Mouse (Mus musculus) liver, postnatal 0 days (tissue): Measurements from ENCODE around the gene Ctf2. TPM values are rescaled to one million over a fixed set of nuclear protein-coding genes. Genes with fewer than 3 reads are reported as not detected.

Experiments used
- ATAC-seq: fragments of 200-750 bp; cut with Nextera tagmentation; 2 replicates; pipeline ENCODE4 v1.8.0; 2017; ENCODE audit warnings: mild to moderate bottlenecking, moderate library complexity
- DNase-seq: peaks from one replicate; pipeline ENCODE4 v3.0.0-alpha.2; 2016
- H3K27ac ChIP-seq: fragments of 300-500 bp; sonication (generic); 2 replicates; pipeline ENCODE4 v1.5.1; 2014; ENCODE audit warnings: antibody characterized with exemption, moderate library complexity, mild to moderate bottlenecking, low read depth
- H3K27me3 ChIP-seq: fragments of 300-500 bp; sonication (generic); 2 replicates; pipeline ENCODE4 v1.6.1; 2014; ENCODE audit warnings: low read length, control low read depth, mixed read lengths; ENCODE audit not compliant: insufficient read depth
- H3K36me3 ChIP-seq: fragments of 300-500 bp; sonication (generic); replicated peaks from 2 replicates; pipeline ENCODE4 v1.6.1; 2014; ENCODE audit warnings: mild to moderate bottlenecking, control low read depth, low read length, moderate library complexity, mixed read lengths; ENCODE audit not compliant: insufficient read depth
- H3K4me1 ChIP-seq: fragments of 300-500 bp; sonication (generic); 2 replicates; pipeline ENCODE4 v1.6.1; 2014; ENCODE audit warnings: antibody characterized with exemption, mild to moderate bottlenecking, control low read depth; ENCODE audit not compliant: insufficient read depth
- H3K4me2 ChIP-seq: fragments of 300-500 bp; sonication (generic); 2 replicates; pipeline ENCODE4 v1.6.1; 2014; ENCODE audit warnings: low read depth, mild to moderate bottlenecking, low read length, moderate library complexity, mixed read lengths
- H3K4me3 ChIP-seq: fragments of 300-500 bp; sonication (generic); 2 replicates; pipeline ENCODE4 v1.5.1; 2014; ENCODE audit warnings: low read depth, low read length
- H3K9ac ChIP-seq: fragments of 300-500 bp; sonication (generic); replicated peaks from 2 replicates; pipeline ENCODE4 v1.6.1; 2014; ENCODE audit warnings: mild to moderate bottlenecking, moderate library complexity
- H3K9me3 ChIP-seq: fragments of 300-500 bp; sonication (generic); 2 replicates; pipeline ENCODE4 v1.6.1; 2016; ENCODE audit warnings: mild to moderate bottlenecking, control low read depth, low read length, mixed read lengths
- CTCF ChIP-seq: sonication (generic); IDR thresholded peaks from 2 replicates; pipeline ENCODE4 v1.5.1; 2016; ENCODE audit warnings: antibody characterized with exemption, low read depth
- EP300 ChIP-seq: IDR thresholded peaks from 2 replicates; pipeline ENCODE4 v1.6.1; 2016; ENCODE audit warnings: antibody characterized with exemption, low read depth, mild to moderate bottlenecking
- WGBS: fragments of 180-500 bp; shearing (Covaris S2); extraction: QIAGEN DNeasy Blood & Tissue Kit; methylation state at CpG from one replicate; pipeline ENCODE4 v1.1.7; 2014; ENCODE audit not compliant: insufficient replicate concordance; 5-methylcytosine and 5-hydroxymethylcytosine counted together
- polyA plus RNA-seq: library from polyadenylated mRNA; unstranded; fragments of >200 nt; fragmentation: Nextera tagmentation; extraction: Ambion mirVana; gene quantifications from 2 replicates; pipeline ENCODE4 v1.2.1, GENCODE M21; 2015

The Ctf2 gene
- polyA plus RNA-seq, 1 experiment from 2014 or later: not detected

DNA sequence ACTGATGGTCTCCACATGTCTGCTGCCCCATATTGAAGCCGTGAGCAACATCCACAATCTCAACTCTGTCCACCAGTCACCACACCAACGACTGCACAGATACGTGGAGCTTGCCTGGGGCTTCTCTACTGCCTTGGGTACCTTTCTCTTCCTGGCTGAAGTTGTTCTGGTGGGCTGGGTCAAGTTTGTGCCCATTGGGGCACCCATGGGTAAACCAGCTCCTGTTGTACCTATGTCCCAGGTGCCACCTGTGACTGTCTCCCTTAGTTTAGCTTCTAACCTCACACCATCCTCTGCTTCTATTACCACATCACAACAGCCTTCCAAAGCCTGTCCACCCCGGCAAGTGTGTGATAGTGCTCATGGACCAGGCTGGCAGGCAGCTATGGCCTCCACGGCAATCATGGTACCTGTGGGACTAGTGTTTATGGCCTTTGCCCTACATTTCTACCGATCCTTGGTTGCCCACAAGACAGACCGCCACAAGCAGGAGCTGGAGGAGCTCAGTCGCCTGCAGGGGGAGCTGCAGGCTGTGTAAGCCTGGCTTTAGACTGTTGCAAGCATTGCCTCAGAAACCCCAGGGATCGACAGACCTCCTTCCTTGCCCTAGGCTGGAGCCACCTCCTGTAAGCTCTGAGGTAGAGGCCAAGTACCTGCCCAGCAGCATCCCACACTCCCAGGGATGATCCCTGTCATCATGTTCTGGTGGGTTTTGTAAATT, 41.9 kb upstream of the Ctf2 start:
- H3K9ac ChIP-seq: no peak overlapping the region
- 38% methylated on average over 9 of the region's 9 CpGs for WGBS
- H3K36me3 ChIP-seq: no peaks in the 10 kb centered on the region
- no peaks in the 10 kb centered on the region for H3K9me3 ChIP-seq
- no peak overlapping the region for H3K4me3 ChIP-seq
- peaks cover 29% of the 10 kb centered on the region for H3K4me1 ChIP-seq
- ATAC-seq (no peak), DNase-seq (peak; percentile 86)
- no peaks in the 10 kb centered on the region for H3K27me3 ChIP-seq
- H3K4me2 ChIP-seq: no peak overlapping the region
- TF ChIP-seq CTCF (peak; percentile 95), EP300 (no peak)
- no peak overlapping the region; the same call in 1 of the 2 replicates for H3K27ac ChIP-seq

DNA sequence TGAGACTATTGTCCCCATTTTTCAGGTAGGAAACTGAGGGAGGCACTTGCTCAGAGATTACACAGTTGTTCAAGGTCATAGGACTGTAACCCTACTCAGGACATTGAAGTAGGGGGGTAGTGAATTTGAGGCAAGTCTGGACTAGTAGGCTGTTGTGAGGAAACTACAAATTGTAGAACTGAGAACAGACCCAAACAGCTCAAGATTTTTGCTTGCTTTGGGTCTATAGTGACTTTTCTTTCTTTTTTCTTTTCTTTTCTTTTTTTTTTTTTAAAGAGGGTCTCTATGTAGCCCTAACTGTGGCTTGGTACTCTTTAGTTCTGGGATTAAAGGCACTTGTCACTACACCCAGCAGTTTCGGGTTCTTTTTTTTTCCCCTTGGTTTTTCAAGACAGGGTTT, 40.6 kb upstream of the Ctf2 start:
- Histone ChIP-seq H3K4me2 (no peak overlapping the region), H3K27me3 (no peaks in the 10 kb centered on the region), H3K4me1 (peaks cover 28% of the 10 kb centered on the region), H3K9ac (no peak overlapping the region), H3K9me3 (no peaks in the 10 kb centered on the region), H3K4me3 (no peak overlapping the region), H3K27ac (peak overlapping the region; percentile 3; the same call in 1 of the 2 replicates), H3K36me3 (no peaks in the 10 kb centered on the region)
- WGBS: 86% methylated on average over 1 of the region's 1 CpGs
- ATAC-seq: no peak
- TF ChIP-seq CTCF (no peak), EP300 (no peak)
- no peak for DNase-seq

DNA sequence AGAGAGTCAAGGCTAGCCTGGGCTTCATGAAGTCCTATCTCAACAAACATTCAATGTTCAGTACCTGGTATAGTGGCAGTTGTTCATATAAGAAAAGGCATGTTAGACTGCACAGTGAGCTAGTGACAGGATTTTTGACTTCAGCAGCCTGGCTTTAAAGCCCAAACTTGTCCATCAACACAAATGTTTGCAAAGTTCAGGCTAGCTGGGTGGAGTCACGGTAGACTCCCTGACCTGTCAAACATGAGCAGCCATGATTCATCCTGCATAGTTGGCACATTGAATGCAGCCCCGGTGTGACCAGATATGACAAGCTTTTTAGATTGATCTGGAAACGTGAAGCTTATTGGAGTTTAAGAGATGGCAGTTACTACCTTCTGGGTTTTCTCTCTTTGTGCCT, 40.1 kb upstream of the Ctf2 start:
- Histone ChIP-seq H3K4me3 (no peak overlapping the region), H3K4me1 (peaks cover 30% of the 10 kb centered on the region), H3K9me3 (no peaks in the 10 kb centered on the region), H3K9ac (no peak overlapping the region), H3K36me3 (no peaks in the 10 kb centered on the region), H3K4me2 (no peak overlapping the region), H3K27me3 (no peaks in the 10 kb centered on the region), H3K27ac (peak overlapping the region; percentile 3; the same call in 1 of the 2 replicates)
- TF ChIP-seq CTCF (no peak), EP300 (no peak)
- 48% methylated on average over 3 of the region's 3 CpGs for WGBS
- no peak for ATAC-seq
- DNase-seq: peak; percentile 38

DNA sequence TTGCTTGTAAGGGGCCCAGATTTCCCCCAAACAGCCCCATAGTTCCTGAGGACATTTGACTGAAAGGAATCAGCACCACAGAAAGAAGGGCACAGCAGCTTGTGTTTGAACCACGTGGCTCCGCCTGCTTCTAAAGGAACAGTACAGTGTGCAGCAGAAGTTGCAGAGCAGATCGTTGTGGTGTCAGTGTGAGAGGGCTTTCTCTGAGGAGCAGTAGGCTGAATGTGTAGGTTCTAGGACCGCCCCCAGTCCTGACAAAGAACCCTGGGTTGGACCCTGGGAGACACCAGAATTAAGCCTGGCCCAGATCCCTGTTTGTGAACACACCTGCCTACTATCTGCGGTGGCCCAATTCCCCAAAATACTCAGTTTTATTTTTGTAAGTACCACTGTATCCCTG, 39.3 kb upstream of the Ctf2 start:
- DNase-seq (no peak), ATAC-seq (no peak)
- H3K4me3 ChIP-seq: no peak overlapping the region
- TF ChIP-seq CTCF (no peak), EP300 (no peak)
- peaks cover 34% of the 10 kb centered on the region for H3K4me1 ChIP-seq
- no peak overlapping the region for H3K27ac ChIP-seq
- WGBS: 53% methylated on average over 5 of the region's 5 CpGs
- H3K9ac ChIP-seq: peak overlapping the region; percentile 88; the same call in 1 of the 2 replicates
- H3K36me3 ChIP-seq: no peaks in the 10 kb centered on the region
- H3K4me2 ChIP-seq: peak overlapping the region; percentile 79
- no peaks in the 10 kb centered on the region for H3K9me3 ChIP-seq
- no peaks in the 10 kb centered on the region for H3K27me3 ChIP-seq

DNA sequence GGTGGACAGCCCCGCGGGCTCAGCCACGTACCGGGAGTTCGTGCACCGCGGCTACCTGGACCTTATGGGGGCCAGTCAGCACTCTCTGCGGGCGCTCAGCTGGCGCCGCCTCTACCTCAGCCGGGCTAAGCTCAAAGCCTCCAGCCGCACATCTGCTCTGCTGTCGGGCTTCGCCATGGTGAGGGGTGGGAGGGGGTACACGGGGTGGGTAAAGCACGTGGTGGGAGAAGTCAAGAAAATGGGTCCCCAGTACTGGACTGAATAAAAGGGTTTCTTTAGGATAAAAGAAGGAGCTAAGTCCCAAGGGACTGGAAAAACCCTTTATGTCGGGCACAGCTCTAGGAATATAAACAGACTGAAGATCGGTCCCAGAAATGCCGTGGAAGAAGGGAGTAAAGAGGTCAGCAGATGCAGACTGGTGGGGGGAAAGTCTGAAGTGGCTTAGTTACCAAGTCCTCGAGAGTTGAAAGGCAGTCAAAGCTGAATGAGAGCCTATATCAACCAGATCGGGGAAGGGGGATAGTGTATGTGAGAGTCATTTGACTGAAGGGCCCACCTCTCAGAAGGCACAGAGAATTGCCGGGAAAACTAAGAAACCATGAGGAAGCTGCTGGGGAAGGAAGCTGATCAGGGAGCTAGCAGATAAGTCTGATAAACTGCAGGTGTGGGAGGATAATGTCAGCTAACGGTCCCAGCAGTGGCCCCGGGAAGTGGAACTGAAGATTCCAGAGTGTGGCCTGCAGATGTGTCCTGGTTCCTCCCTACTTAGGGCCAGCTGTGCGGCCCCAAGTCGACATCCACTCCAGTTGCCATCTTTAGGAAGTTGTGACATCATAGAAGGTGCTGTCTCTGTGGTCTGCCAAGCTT, 38.3 kb upstream of the Ctf2 start:
- no peaks in the 10 kb centered on the region for H3K9me3 ChIP-seq
- peaks cover 37% of the 10 kb centered on the region for H3K4me1 ChIP-seq
- ATAC-seq (peak; percentile 8), DNase-seq (no peak)
- H3K27me3 ChIP-seq: no peaks in the 10 kb centered on the region
- peak overlapping the region; percentile 95 for H3K27ac ChIP-seq
- peak overlapping the region; percentile 88 for H3K9ac ChIP-seq
- H3K4me2 ChIP-seq: peak overlapping the region; percentile 79
- H3K36me3 ChIP-seq: no peaks in the 10 kb centered on the region
- peak overlapping the region; percentile 74 for H3K4me3 ChIP-seq
- TF ChIP-seq EP300: no peak
- no peak for TF ChIP-seq CTCF
- WGBS: under 1% methylated on average over 27 of the region's 27 CpGs

DNA sequence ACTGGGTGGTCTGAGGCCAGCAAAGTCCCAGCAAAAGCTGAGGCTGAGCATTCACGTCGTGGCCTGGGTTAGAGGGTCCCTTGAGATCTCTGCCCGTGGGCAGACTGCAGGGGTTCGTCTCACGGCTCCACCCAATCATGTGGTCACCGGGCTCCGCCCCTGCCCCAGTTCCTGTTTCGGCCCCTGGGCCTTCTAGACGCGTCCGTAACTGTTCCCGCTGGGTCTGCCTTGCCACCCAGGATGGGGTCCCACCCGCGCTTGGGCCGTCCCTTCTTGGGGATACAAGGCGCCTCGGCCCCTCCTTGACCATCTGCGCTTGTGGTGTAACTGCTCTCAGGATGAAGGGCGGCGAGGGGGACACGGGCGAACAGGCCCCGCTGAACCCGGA, 37.7 kb upstream of the Ctf2 start, which contains the start of gene Orai3:
Gene Orai3 (plus strand): TSS at position 165 of the 388 bp plus-strand sequence.
- peak within 1 kb of the TSS; percentile 79 for H3K4me2 ChIP-seq
- H3K27ac ChIP-seq: peak within 1 kb of the TSS; percentile 95
- H3K36me3 ChIP-seq: no peaks in the 10 kb centered on the region
- H3K27me3 ChIP-seq: no peaks in the 10 kb centered on the region
- no peaks in the 10 kb centered on the region for H3K9me3 ChIP-seq
- 0% methylated on average over 19 of the region's 24 CpGs for WGBS
- 0 out of 2 replicates have a peak, but pooled peaks have one; percentile 16 for TF ChIP-seq EP300
- TF ChIP-seq CTCF: no peak
- peak; percentile 48 for ATAC-seq
- H3K9ac ChIP-seq: peak within 1 kb of the TSS; percentile 88
- DNase-seq: peak; percentile 87
- H3K4me3 ChIP-seq: peak within 1 kb of the TSS; percentile 74
- peaks cover 37% of the 10 kb centered on the region for H3K4me1 ChIP-seq
